Mouse (Mus musculus) MEL (cell line): Measurements from ENCODE around the gene Cd68. TPM values are rescaled to one million over a fixed set of nuclear protein-coding genes. Genes with fewer than 3 reads are reported as not detected.

ENCODE experiments used
- DNase-seq: peaks from one replicate; pipeline ENCODE4 v3.0.0; 2011; ENCODE audit warnings: low read depth, low spot score
- H3K27ac ChIP-seq: 2 replicates; pipeline ENCODE4 v1.5.1; 2012; ENCODE audit warnings: low read depth, mild to moderate bottlenecking, control low read depth, low read length, moderate library complexity; ENCODE audit not compliant: control insufficient read depth
- H3K27me3 ChIP-seq, 2 experiments: fragments of 150-350 bp in 1 of 2; sonication (generic) in 1 of 2; 2 replicates each; pipeline ENCODE4 v1.6.1; 2012; ENCODE audit warnings: low read length in 2 of 2, mild to moderate bottlenecking in 2 of 2, improper control_type of control experiment in 1 of 2, moderate library complexity in 1 of 2; ENCODE audit not compliant: insufficient read depth in 2 of 2, control insufficient read depth in 1 of 2
- H3K36me3 ChIP-seq, 2 experiments: 2 replicates each; pipeline ENCODE4 v1.6.1; 2012 to 2014; ENCODE audit warnings: low read length in 2 of 2, improper control_type of control experiment in 1 of 2, inconsistent platforms in 1 of 2, mild to moderate bottlenecking in 1 of 2; ENCODE audit not compliant: insufficient read depth in 2 of 2, control insufficient read depth in 1 of 2
- H3K4me1 ChIP-seq, 2 experiments: fragments of 150-350 bp in 1 of 2; sonication (generic) in 1 of 2; 2 replicates each; pipeline ENCODE4 v1.6.1; 2012; ENCODE audit warnings: low read length in 2 of 2, improper control_type of control experiment in 1 of 2, mild to moderate bottlenecking in 1 of 2; ENCODE audit not compliant: insufficient read depth in 2 of 2, control insufficient read depth in 1 of 2
- H3K4me3 ChIP-seq, 2 experiments: fragments of 150-350 bp in 1 of 2; sonication (generic) in 1 of 2; 2 replicates each; pipeline ENCODE4 v1.5.1; 2012; ENCODE audit warnings: low read depth in 2 of 2, low read length in 2 of 2, mild to moderate bottlenecking in 2 of 2, moderate library complexity in 2 of 2, control low read depth in 1 of 2, improper control_type of control experiment in 1 of 2; ENCODE audit not compliant: control insufficient read depth in 1 of 2, insufficient read depth in 1 of 2
- H3K79me2 ChIP-seq: 2 replicates; pipeline ENCODE4 v1.6.1; 2012; ENCODE audit warnings: mild to moderate bottlenecking, low read length, moderate library complexity; ENCODE audit not compliant: control insufficient read depth, poor library complexity, insufficient read depth
- H3K9ac ChIP-seq: 2 replicates; pipeline ENCODE4 v1.6.1; 2012; ENCODE audit warnings: low read depth, mild to moderate bottlenecking, control low read depth, low read length, moderate library complexity; ENCODE audit not compliant: control insufficient read depth, poor library complexity, severe bottlenecking
- H3K9me3 ChIP-seq: fragments of 150-350 bp; sonication (generic); replicated peaks from 2 replicates; pipeline ENCODE4 v1.6.1; 2012; ENCODE audit warnings: mild to moderate bottlenecking, low read length, improper control_type of control experiment, moderate library complexity; ENCODE audit not compliant: insufficient read depth
- BHLHE40 ChIP-seq: IDR thresholded peaks from 2 replicates; pipeline ENCODE4 v1.6.1; 2012; ENCODE audit warnings: low read depth, mild to moderate bottlenecking, inconsistent platforms, low read length, improper control_type of control experiment, borderline replicate concordance
- CHD1 ChIP-seq: IDR thresholded peaks from 2 replicates; pipeline ENCODE4 v1.6.1; 2012; ENCODE audit warnings: low read depth, mild to moderate bottlenecking, inconsistent platforms, low read length, improper control_type of control experiment
- CHD2 ChIP-seq: IDR thresholded peaks from 2 replicates; pipeline ENCODE4 v1.6.1; 2011; ENCODE audit warnings: low read length, improper control_type of control experiment
- E2F4 ChIP-seq: IDR thresholded peaks from 2 replicates; pipeline ENCODE4 v1.6.1; 2011; ENCODE audit warnings: low read depth, low read length, improper control_type of control experiment, borderline replicate concordance
- ELF1 ChIP-seq: IDR thresholded peaks from 2 replicates; pipeline ENCODE4 v1.6.1; 2014; ENCODE audit warnings: low read depth, mild to moderate bottlenecking, inconsistent platforms, low read length, improper control_type of control experiment, moderate library complexity
- EP300 ChIP-seq, 2 experiments: IDR thresholded peaks; 2 replicates each; pipeline ENCODE4 v1.6.1; 2011; ENCODE audit warnings: improper control_type of control experiment in 2 of 2, low read length in 2 of 2, low read depth in 1 of 2, mild to moderate bottlenecking in 1 of 2
- ETS1 ChIP-seq: IDR thresholded peaks from 2 replicates; pipeline ENCODE4 v1.6.1; 2012; ENCODE audit warnings: low read depth, mild to moderate bottlenecking, inconsistent platforms, low read length, improper control_type of control experiment, moderate library complexity
- GABPA ChIP-seq: IDR thresholded peaks from 2 replicates; pipeline ENCODE4 v1.6.1; 2012; ENCODE audit warnings: low read depth, mild to moderate bottlenecking, inconsistent platforms, low read length, improper control_type of control experiment, moderate library complexity
- GATA1 ChIP-seq: IDR thresholded peaks from 2 replicates; pipeline ENCODE4 v1.6.1; 2011; ENCODE audit warnings: low read depth, low read length, improper control_type of control experiment
- JUND ChIP-seq: IDR thresholded peaks from 2 replicates; pipeline ENCODE4 v1.6.1; 2011; ENCODE audit warnings: low read depth, mild to moderate bottlenecking, improper control_type of control experiment, low read length
- KAT2A ChIP-seq: conservative IDR thresholded peaks from 2 replicates; pipeline ENCODE4 v1.6.1; 2012; ENCODE audit warnings: low read depth, low read length, improper control_type of control experiment, inconsistent platforms
- MAFK ChIP-seq: IDR thresholded peaks from 2 replicates; pipeline ENCODE4 v1.6.1; 2011; ENCODE audit warnings: low read depth, mild to moderate bottlenecking, low read length, improper control_type of control experiment, borderline replicate concordance
- MAX ChIP-seq: IDR thresholded peaks from 2 replicates; pipeline ENCODE4 v1.6.1; 2011; ENCODE audit warnings: low read length, improper control_type of control experiment
- MAZ ChIP-seq: IDR thresholded peaks from 2 replicates; pipeline ENCODE4 v1.6.1; 2012; ENCODE audit warnings: low read depth, mild to moderate bottlenecking, inconsistent platforms, low read length, improper control_type of control experiment
- MEF2A ChIP-seq: IDR thresholded peaks from 2 replicates; pipeline ENCODE4 v1.6.1; 2014; ENCODE audit warnings: low read depth, mild to moderate bottlenecking, inconsistent platforms, low read length, improper control_type of control experiment; ENCODE audit not compliant: poor library complexity, insufficient replicate concordance, severe bottlenecking; ENCODE audit errors: extremely low read depth
- MYB ChIP-seq: IDR thresholded peaks from 2 replicates; pipeline ENCODE4 v1.6.1; 2011; ENCODE audit warnings: mild to moderate bottlenecking, low read depth, low read length, improper control_type of control experiment
- MYC ChIP-seq: IDR thresholded peaks from 2 replicates; pipeline ENCODE4 v1.6.1; 2011; ENCODE audit warnings: low read depth, mild to moderate bottlenecking, low read length, improper control_type of control experiment, moderate library complexity
- NRF1 ChIP-seq: IDR thresholded peaks from 2 replicates; pipeline ENCODE4 v1.6.1; 2014; ENCODE audit warnings: low read depth, mild to moderate bottlenecking, inconsistent platforms, low read length, improper control_type of control experiment, moderate library complexity; ENCODE audit not compliant: poor library complexity, insufficient read depth, severe bottlenecking
- POLR2AphosphoS2 ChIP-seq: IDR thresholded peaks from 2 replicates; pipeline ENCODE4 v1.6.1; 2011; ENCODE audit warnings: low read length, improper control_type of control experiment
- POLR2AphosphoS5 ChIP-seq: IDR thresholded peaks from 2 replicates; pipeline ENCODE4 v1.6.1; 2012; ENCODE audit warnings: low read depth, borderline replicate concordance, mild to moderate bottlenecking, inconsistent platforms, low read length, moderate library complexity, mixed read lengths
- RAD21 ChIP-seq: IDR thresholded peaks from 2 replicates; pipeline ENCODE4 v1.6.1; 2011; ENCODE audit warnings: mild to moderate bottlenecking, low read depth, low read length, improper control_type of control experiment
- RCOR1 ChIP-seq: IDR thresholded peaks from 2 replicates; pipeline ENCODE4 v1.6.1; 2012; ENCODE audit warnings: low read depth, mild to moderate bottlenecking, inconsistent platforms, low read length, improper control_type of control experiment
- SIN3A ChIP-seq: IDR thresholded peaks from 2 replicates; pipeline ENCODE4 v1.6.1; 2012; ENCODE audit warnings: low read length, improper control_type of control experiment, inconsistent platforms
- SMC3 ChIP-seq: IDR thresholded peaks from 2 replicates; pipeline ENCODE4 v1.6.1; 2011; ENCODE audit warnings: low read depth, low read length, improper control_type of control experiment
- TAL1 ChIP-seq: IDR thresholded peaks from 2 replicates; pipeline ENCODE4 v1.6.1; 2012; ENCODE audit warnings: mild to moderate bottlenecking, inconsistent platforms, low read length, moderate library complexity, mixed read lengths
- TBP ChIP-seq: IDR thresholded peaks from 2 replicates; pipeline ENCODE4 v1.8.0; 2011; ENCODE audit warnings: low read depth, low read length, improper control_type of control experiment
- TCF12 ChIP-seq: IDR thresholded peaks from 2 replicates; pipeline ENCODE4 v1.6.1; 2014; ENCODE audit warnings: low read depth, mild to moderate bottlenecking, inconsistent platforms, low read length, improper control_type of control experiment, moderate library complexity
- ZC3H11A ChIP-seq: IDR thresholded peaks from 2 replicates; pipeline ENCODE4 v1.6.1; 2012; ENCODE audit warnings: low read depth, mild to moderate bottlenecking, inconsistent platforms, low read length, improper control_type of control experiment
- ZKSCAN1 ChIP-seq: IDR thresholded peaks from 2 replicates; pipeline ENCODE4 v1.6.1; 2012; ENCODE audit warnings: low read depth, mild to moderate bottlenecking, inconsistent platforms, low read length, improper control_type of control experiment, moderate library complexity
- ZMIZ1 ChIP-seq: IDR thresholded peaks from 2 replicates; pipeline ENCODE4 v1.6.1; 2012; ENCODE audit warnings: low read depth, mild to moderate bottlenecking, inconsistent platforms, low read length, improper control_type of control experiment, moderate library complexity
- ZNF384 ChIP-seq: IDR thresholded peaks from 2 replicates; pipeline ENCODE4 v1.6.1; 2012; ENCODE audit warnings: low read depth, mild to moderate bottlenecking, inconsistent platforms, low read length, improper control_type of control experiment
- polyA plus RNA-seq, 2 experiments: library from polyadenylated mRNA; stranded (reverse) in 1 of 2; unstranded in 1 of 2; fragments of >175 nt in 1 of 2; fragments of >200 nt in 1 of 2; gene quantifications; 2 replicates each; pipeline versions ENCODE4 v1.2.1 to v1.2.4; 2012; ENCODE audit warnings: low replicate concordance in 2 of 2, low read depth in 1 of 2; ENCODE audit not compliant: insufficient read length in 2 of 2, insufficient read depth in 1 of 2, missing spikeins in 1 of 2
- total RNA-seq: library from RNA; depleted of rRNA; stranded (reverse); fragments of 300-350 nt; gene quantifications from 2 replicates; pipeline ENCODE4 v1.2.3, GENCODE M21; 2012

Cd68 gene
- total and polyA plus RNA-seq, 3 experiments = 5.3 to 19.8 TPM; not detected in 1

DNA sequence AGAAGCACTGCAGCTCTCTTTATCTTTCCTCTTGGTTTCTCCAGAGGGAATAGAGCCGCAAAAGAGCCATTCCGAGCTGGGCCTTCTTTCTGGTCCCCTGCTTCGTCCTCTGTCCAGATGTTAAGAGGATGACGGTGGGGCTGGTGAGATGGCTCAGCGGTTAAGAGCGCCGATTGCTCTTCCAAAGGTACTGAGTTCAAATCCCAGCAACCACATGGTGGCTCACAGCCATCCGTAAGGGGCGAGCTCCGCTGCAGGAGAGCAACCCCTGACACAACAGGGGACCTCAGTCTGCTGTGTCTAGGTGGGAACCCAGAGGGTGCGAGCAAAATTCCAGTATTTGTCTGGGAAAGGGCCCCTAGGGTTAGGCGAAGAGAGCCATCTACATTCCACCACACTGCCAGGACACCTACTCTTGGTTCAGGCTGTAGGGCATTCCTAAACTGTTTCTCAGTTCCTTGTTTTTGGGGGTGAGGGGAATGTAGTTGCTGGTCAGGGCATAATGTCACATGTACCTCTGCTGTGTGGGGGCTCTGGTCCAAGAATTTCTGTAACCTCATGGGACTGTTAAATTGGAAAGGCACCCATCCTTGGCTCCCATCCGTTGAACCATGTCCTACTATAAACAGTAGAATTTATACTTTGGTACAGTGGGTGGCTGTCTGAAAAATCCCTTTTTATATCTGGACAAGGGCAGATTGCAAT is 2.8 kb downstream of the Cd68 start (continued):
- TF ChIP-seq GABPA = no peak
- TF ChIP-seq TCF12 = no peak
- no peak for TF ChIP-seq MAFK
- no peak for TF ChIP-seq TAL1
- no peak for TF ChIP-seq RAD21
- TF ChIP-seq RCOR1 = 0 out of 2 replicates have a peak, but pooled peaks have one; percentile 7
- TF ChIP-seq ZKSCAN1 = no peak
- peak; percentile 83; the same call in 1 of the 2 replicates for TF ChIP-seq CHD1
- TF ChIP-seq CHD2 = no peak
- no peak; the same call in 1 of the 2 replicates for TF ChIP-seq TBP

DNA sequence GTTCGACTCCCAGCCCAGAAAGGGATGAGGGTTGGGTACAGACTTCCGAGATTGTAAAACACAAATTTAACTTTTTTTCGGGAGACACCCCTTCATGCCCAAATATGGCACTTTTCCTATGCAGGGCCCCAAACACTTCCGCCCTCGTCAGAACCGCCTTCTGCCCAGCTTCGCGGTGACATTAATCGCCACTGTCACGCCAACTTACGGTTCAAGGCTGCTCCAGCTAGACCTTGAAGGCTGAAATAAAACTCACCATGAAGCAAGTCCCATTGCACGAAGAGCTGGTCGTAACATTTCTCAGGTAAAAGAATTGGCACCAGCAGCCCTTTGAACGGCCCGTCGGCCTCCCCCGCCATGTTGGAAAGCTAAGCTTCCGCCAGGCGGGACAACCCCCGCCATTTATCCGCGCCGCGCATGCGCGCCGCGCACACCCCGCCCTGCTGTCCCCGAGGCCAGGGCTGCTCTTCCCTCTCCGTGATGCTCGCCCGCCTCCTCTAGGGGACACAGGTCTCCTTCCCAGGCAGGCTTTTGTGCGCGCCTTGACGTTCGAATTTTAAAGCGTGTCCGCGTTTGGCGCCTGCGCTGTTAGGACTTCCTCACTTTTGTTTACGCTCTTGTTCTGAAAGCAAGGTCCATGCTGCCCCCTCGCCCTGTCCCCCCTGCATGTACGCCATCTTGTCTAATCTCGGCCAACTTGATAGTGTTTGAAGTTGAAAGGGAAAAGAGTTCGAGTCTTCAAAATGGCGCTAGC is 3.6 kb downstream of the Cd68 start, which contains the start of gene Mpdu1:
Gene Mpdu1, minus strand, starts transcription at position 430 of the 754 bp plus-strand sequence.
- Histone ChIP-seq H3K27me3 (no peaks in the 10 kb centered on the region), H3K4me3 (peak within 1 kb of the TSS; percentile 63 to 78), H3K79me2 (peaks cover 8% of the 10 kb centered on the region), H3K4me1 (peaks cover 4 to 19% of the 10 kb centered on the region in 2 experiments), H3K36me3 (peaks cover 0 to 15% of the 10 kb centered on the region in 2 experiments; a peak in 2 of 4 replicates), H3K9ac (peak within 1 kb of the TSS; percentile 85), H3K27ac (peak within 1 kb of the TSS; percentile 96), H3K9me3 (no peaks in the 10 kb centered on the region)
- peak; percentile 99 for DNase-seq
- TF ChIP-seq MAFK (no peak), TCF12 (peak; percentile 67; the same call in 1 of the 2 replicates), TAL1 (no peak), ZKSCAN1 (no peak), RAD21 (no peak), JUND (no peak), E2F4 (peak; percentile 84), MEF2A (no peak), GABPA (no peak), MYC (peak; percentile 81), NRF1 (peak; percentile 98), BHLHE40 (no peak), GATA1 (0 out of 2 replicates have a peak, but pooled peaks have one; percentile 8), ETS1 (peak; percentile 37; the same call in 1 of the 2 replicates), TBP (peak; percentile 94), SIN3A (peak; percentile 90), ZMIZ1 (peak; percentile 76; the same call in 1 of the 2 replicates), MAZ (peak; percentile 60), ZC3H11A (no peak), EP300 (IDR thresholded peaks at IDR 0.05; ENCODE audit: low read depth in 1 of 2, low read length in 2 of 2) (no peak), POLR2AphosphoS2 (peak; percentile 93), MYB (no peak), ELF1 (peak; percentile 91), POLR2AphosphoS5 (peak; percentile 75; the same call in 1 of the 2 replicates), ZNF384 (peak; percentile 72), KAT2A (peak; percentile 63), MAX (peak; percentile 81), SMC3 (0 out of 2 replicates have a peak, but pooled peaks have one; percentile 9)
